Mouse (Mus musculus) lung, postnatal 14 days (tissue): ENCODE measurements around the gene Arpc1a.
"Not testable (repeated sequence)": the region's sequence is repeated elsewhere in the genome, so short reads cannot be mapped to it uniquely, and the experiment has no call there.

Source experiments
- DNase-seq: peaks from one replicate; pipeline ENCODE4 v3.0.0; 2021

The Arpc1a gene

DNA sequence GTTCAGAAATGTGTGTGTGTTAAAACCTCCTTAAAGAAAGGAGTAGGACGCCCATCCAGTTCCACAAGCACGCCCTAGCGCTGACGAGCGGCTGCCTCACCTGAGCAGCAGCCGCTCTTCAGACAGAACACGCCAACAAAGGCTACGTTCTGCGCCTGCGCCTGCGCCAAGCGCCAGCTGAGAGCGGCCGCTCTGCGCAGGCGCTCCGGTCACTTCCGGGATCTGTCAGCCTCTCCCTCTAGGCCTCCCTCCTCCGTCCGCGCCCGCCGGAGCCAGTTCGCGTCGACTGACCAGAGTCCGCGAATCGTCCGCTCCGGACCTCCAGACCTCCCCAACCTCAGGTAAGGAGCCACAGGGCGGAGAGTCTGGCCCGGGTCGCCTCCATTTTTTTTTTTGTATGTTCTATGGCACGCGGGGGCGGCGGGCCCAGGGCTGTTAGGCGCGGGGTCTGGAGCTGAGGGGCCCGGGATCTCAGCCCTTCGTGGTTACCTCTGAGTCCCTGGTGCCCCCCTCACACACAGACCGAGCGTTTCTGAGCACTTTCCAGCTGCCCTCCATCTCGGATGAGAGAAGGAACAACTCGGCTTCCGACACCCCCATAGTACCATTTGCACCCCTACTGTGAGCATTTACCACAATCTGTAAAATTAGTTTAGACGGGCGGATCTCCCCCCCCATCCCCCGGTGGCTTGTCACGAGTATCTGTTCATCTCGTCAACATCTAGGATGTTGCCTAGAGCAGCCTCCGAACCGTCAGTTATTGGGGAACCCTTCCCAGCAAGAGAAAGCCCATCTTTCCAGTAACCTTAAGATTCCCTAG, at the start of gene Arpc1a, which contains the start of gene Kpna7:
Gene Arpc1a, plus strand, starts transcription at position 199 of the 820 bp plus-strand sequence.
Gene Kpna7, minus strand, starts transcription at position 399 of the 820 bp plus-strand sequence.
- peak; percentile 94 for DNase-seq

DNA sequence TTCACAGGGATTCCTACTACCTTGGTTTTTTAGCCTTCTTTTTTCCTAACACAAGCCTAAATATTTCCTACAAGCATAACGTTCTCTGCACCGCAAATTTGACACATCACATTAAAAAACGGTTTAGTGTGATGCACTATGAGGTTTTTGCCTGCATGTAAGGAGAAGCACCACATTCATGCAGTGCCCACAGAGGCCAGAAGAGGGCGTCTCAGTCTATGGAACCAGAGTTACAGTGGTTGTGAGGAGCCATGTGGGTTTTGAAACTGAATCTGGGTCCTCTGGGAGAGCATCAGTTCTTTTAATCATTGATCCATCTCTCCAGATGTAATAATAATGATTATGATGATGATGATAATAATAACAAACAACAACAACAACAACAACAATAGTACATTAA, 42.0 kb upstream of the Arpc1a start:
- peak; percentile 3 for DNase-seq

- DNase-seq = not testable (repeated sequence)
These were observed 40.9 kb upstream of the Arpc1a start, which contains the start of gene 1700018F24Rik for GRCm38 (mm10) chr5:145042690-145043089. Gene 1700018F24Rik, plus strand, starts transcription at chr5:145042990.

DNA sequence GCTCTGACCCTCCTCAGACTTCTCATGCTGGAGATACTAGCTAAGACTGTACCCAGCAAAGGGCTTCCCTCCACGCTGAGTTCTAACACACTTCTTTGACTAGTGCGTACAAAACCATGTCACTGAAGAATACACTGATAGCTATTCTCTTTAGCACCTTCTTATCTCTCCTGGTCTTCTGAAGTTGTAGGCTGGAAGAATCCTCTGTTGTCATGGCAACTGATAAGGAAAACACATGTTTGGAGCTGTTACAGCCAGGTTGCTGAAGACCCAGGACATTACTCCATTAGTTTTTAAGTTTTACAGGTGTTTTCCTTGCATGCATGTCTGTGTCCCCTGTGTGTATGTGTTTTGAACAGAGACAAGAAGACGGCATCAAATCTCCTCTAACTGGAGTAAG, 29.4 kb upstream of the Arpc1a start:
- not testable (repeated sequence) for DNase-seq

- no peak for DNase-seq
These were observed 25.7 kb upstream of the Arpc1a start for GRCm38 (mm10) chr5:145057907-145058306.

DNA sequence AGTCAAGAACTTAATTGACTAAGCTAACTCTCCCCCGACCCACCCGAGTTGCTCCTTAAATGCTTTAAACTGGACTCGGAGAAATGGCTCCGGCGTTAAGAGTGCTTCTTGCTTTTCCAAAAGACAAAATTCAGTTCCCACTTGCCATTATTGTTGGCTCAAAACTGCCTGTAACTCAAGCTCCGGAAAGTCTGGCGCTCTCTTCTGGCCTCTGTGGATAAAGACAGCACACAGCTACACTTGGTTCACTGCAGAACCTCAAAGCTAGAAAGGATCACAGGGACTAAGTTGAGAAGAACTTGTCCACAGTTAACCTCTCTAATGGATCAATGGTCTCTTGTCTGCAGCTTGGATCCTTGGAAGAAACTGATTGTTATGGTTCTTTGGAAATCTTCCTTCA, 24.9 kb upstream of the Arpc1a start:
- no peak for DNase-seq

- DNase-seq = no peak
These were observed 24.1 kb upstream of the Arpc1a start for GRCm38 (mm10) chr5:145059524-145059923.

- DNase-seq = no peak
These were observed 18.8 kb upstream of the Arpc1a start for GRCm38 (mm10) chr5:145064765-145065340.

GRCm38 (mm10) chr5:145068863-145069262, 14.8 kb upstream of the Arpc1a start:
- DNase-seq = no peak

GRCm38 (mm10) chr5:145069707-145070106, 13.9 kb upstream of the Arpc1a start:
- DNase-seq = peak; percentile 82

- no peak for DNase-seq
These were observed 12.3 kb upstream of the Arpc1a start for GRCm38 (mm10) chr5:145071342-145071741.

GRCm38 (mm10) chr5:145075081-145075480, 8.5 kb upstream of the Arpc1a start:
- no peak for DNase-seq

- no peak for DNase-seq
These were observed 1.6 kb upstream of the Arpc1a start for GRCm38 (mm10) chr5:145081866-145082613.

DNA sequence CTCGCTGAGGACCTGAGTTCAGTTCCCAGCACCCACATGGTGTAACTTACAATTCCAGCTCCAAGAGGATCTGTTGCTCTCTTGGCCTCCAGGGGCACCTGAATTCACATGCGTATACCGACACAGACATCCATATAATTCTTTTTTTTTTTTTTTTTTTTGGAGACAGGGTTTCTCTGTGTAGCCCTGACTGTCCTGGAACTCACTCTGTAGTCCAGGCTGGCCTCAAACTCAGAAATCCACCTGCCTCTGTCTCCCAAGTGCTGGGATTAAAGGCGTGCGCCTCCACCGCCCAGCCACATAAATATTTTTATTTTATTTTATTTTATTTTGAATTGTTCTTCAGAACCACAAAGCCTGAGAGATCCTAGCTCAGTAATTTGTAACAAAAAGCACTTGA, 429 bp upstream of the Arpc1a start:
- DNase-seq = not testable (repeated sequence)

DNA sequence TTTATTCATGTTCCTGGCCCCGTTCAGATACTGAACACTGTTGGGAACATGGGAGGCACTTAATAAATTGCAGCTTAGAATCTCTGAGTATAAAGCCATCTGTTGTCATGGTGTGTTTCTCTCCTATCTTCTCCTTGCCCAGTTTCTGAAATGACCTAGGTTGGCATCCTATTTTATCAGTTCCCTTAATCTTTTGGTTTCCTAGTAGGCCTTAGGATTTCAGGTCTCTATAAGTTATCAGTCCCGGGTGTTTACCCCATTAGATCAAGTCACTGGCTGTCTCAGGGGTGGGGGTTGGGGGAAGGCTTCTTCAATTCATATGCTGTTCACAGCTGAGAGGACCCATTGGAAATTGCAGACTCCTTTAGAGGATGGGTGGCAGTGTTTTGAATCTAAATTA, 1.2 kb downstream of the Arpc1a start:
- DNase-seq = no peak

DNA sequence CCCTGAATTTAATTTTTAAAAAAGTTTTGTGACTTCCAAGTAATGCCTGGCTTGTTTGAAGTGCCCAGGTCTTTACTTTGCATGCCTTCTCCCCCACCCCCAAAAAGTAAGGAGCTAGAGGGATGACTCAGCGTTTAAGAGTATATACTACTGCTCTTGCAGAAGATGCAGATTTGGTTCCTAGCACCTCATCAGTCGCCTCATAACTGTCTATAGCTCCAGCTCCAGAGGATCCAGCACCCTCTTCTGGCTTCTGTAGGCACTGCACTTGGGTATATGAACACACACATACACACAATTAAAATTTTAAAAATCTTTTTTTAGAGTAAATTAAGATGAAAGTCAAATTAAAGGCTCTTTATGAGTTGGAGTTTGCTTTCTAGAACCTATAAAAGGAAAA, 4.6 kb downstream of the Arpc1a start:
- DNase-seq = no peak

DNA sequence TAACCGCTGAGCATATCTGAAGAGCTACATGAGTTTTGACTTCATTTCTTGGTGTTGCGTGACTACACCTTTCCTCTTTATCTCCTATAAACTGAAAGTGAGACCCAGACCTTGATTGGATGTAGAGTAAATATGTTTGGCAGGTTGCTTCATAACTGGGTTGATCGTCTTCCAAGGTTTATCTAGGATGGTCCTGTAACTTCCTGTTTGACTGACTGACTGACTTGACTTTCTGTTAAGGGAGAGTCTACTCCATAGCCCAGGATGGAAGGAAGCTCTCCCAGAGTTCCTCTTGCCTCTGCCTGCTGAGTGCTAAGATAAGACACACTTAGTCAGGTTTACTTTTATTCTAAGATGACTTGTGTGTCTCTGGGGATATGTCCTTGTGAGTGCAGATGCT, 6.2 kb downstream of the Arpc1a start:
- no peak for DNase-seq

DNA sequence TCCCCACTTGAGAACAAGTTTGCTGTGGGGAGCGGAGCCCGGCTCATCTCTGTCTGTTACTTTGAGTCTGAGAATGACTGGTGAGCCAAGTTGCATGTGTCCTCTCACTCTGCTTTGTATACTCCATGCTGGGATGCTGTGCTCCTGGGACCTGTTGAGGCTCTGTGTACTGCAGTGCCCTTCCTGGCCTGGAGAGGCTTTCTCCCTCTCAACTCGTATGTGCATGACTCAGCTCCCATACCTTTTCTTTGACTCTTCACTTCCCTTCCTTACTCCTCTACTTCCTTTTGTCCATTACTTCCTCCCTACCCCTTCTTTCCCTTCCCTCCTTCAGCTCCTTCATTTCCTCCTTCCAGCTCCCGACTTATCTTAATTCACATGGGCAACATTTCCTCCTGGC, 12.6 kb downstream of the Arpc1a start:
- DNase-seq = no peak

DNA sequence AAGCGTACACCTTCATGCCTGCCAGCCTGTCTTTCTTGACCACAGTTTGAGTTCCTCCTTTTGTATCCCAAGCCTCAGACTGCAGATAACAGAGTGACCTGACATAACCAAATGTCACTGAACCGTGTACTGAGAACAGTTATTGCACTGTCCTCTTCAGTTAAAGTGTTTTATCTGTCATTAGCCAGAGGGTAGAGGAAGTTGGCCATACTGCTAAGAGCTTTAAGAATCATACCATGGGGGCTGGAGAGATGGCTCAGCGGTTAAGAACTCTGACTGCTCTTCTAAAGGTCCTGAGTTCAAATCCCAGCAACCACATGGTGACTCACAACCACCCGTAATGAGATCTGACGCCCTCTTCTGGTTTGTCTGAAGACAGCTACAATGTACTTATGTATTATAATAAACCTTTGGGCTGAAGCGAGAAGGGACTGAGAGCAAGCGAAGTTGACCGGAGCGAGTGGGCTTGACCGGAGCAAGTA, 14.8 kb downstream of the Arpc1a start:
- no peak for DNase-seq

GRCm38 (mm10) chr5:145100960-145101359, 17.3 kb downstream of the Arpc1a start:
- DNase-seq = no peak

GRCm38 (mm10) chr5:145101451-145101850, 17.8 kb downstream of the Arpc1a start:
- DNase-seq = not testable (repeated sequence)

GRCm38 (mm10) chr5:145102706-145103105, 19.1 kb downstream of the Arpc1a start:
- no peak for DNase-seq

DNA sequence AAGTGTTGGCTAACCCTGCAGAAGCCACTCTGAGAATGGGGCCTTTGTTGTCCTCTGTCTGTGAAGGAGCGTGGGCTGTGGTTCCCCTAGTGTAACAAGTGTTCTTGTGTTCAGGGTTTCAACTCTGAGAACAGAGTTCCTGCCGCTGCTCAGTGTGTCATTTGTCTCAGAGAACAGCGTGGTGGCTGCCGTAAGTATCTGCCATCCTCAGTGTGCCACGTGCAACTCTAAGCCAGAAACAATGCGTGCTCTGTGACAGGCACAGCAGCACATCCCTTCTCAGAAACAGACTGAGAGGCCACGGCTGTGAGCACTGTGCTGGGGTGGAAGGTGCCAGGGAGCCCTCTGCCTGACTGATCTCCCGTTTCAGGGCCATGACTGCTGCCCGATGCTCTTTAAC, 20.7 kb downstream of the Arpc1a start:
- DNase-seq = no peak
